Mouse (Mus musculus): Measurements from ENCODE around the gene Plaur.
A peak's percentile ranks its signal among the peaks of the same experiment; 100 is the strongest.

Gene Plaur

GRCm38 (mm10) chr7:24446697-24447340 is 15.5 kb upstream of the Plaur start:
- no peak for DNase-seq

DNA sequence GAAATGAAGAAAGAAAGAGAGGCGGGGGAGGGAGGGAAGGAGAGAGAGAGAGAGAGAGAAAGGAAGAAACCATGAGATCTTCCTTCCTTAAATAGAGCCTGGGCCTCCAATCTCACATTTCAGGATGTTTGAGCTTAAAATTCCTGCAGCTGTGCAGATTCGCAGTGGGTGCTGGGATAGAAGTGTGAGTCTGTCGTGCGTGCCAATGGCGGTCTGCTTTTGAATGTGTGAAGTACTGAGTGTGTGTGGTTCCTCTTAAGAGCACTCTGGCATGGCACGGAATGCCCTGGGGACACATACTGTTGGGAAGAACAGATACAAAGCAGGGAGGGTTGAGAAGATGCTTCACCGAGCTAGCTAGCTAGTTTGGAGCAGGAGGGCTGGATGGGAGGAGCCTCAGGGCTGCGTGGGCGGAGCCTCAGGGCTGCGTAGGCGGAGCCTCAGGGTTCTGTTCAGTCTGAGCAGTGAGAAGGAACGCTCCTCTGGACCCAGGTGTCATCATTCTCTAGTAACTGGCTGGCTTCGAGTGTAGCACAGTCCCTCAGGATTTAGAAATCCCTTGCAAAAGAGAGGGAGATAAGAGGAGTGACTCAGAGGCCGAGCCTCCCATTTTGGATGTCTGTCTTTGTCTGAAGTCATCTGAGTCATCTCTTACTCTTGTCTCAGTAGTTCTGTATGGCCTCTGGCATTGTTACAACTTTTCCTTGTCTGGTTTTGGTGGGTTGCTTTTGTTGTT is 13.3 kb upstream of the Plaur start:
- DNase-seq, result no peak

DNA sequence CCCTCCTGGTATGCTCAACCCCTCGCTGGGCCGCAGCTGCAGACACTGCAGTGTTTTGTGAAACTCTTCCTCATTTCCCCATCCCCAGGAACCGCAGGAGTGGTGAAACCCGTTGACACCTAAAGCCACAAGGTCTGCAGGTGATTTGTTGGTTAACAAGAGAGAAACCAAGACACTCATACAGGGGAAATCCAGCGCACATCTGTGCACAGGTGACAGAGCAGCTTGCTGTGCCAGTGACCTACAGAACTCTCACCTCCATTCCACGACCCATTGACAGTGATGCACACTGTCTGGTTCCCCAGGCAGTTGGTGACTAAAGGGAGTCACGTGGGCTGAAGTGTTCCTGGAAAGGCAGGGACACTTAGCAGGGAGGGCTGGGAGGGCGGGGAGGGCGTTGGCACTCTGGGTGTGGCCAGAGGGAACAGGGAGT is 11.7 kb upstream of the Plaur start:
- peak; percentile 41 for DNase-seq

GRCm38 (mm10) chr7:24451855-24452311 is 10.4 kb upstream of the Plaur start, which contains the start of gene Irgc1:
TSS of gene Irgc1 (minus strand) at chr7:24452297.
- DNase-seq, result no peak

DNA sequence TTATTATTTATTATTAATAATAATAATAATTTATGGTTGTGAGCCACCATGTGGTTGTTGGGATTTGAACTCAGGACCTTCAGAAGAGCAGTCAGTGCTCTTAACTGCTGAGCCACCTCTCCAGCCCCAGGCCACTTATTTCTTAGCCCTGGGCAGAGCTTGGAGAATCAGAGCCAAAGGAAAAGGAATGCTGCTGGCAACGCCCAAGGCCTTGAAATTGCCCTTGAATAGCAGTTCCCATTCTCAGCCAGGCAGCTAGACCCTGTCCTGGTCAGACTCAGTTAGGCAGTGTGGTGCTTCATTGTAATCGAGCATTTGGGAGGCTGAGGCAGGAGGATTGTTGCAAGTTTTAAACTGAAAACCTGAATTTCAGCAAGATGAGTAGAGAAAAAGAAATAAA is 8.1 kb upstream of the Plaur start:
- no peak for DNase-seq

GRCm38 (mm10) chr7:24455726-24456125 is 6.6 kb upstream of the Plaur start:
- no peak for DNase-seq

DNA sequence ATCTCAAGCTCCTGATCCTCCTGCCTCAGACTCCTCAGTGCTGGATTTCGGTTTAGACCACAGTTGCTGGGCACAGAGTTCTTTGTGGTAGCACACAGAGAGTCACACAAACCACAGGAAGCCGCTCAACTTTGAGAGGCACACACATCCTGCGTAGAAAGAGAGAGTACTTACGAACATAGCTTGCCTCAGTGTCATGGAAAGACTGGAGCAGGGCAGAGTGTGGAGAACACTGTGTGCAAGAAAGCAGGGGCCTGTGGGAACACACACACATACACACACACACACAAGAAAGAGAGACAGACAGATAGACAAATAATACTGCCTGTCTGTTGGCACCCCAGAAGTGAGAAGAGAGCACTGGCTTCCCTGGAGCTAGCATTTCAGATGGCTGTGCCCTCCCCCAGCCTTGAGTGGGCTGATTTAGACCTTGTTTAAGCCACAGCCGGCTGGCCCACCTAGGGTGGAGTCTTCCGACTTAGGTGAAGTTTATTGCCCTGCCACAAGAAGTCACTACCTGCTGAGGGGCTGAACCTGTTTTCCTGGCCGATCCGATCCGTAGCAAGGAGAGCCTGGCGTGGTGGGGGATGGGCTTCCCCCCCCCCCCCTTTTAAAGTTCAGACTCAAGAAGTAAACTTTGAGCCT is 4.4 kb upstream of the Plaur start:
- peak; percentile 80 for DNase-seq

DNA sequence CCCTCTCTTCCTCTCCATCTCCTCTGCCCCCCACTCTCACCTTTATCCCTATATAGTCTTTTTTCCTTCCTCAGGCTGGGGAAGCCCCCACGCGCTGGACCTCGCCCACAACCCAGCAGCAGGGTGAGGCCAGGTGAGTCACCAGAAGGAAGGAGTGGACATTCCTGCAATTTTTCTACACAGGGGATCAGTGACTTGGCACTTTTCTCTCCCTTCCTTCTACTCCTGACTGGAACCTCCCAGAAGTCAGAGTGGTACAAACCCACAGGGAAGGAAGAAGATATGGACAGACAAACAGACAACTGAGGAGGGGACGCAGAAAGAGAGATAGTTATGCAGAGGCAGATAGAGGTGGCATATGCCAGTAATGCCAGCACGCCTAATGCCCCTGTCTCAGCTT is 2.8 kb upstream of the Plaur start:
- DNase-seq, result no peak

DNA sequence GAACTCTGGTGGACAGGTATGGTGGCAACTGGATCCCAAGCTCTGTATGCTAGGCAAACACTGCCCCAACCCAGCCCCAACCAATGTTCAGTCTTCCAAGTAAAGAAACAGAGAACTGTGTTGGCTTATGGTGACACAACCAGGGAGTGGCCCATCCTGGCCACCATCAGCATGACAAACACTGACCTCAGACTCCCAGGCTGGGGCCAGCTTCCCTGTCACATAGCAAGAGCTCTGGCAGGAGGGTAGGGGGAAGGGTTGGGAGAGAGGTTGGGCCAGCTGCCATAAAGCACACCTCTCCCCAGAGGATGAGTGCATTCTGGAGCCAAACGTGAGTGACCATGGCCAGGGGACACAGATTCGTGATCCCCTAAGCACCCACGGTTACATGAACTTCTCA is 2.4 kb upstream of the Plaur start:
- DNase-seq, result no peak

DNA sequence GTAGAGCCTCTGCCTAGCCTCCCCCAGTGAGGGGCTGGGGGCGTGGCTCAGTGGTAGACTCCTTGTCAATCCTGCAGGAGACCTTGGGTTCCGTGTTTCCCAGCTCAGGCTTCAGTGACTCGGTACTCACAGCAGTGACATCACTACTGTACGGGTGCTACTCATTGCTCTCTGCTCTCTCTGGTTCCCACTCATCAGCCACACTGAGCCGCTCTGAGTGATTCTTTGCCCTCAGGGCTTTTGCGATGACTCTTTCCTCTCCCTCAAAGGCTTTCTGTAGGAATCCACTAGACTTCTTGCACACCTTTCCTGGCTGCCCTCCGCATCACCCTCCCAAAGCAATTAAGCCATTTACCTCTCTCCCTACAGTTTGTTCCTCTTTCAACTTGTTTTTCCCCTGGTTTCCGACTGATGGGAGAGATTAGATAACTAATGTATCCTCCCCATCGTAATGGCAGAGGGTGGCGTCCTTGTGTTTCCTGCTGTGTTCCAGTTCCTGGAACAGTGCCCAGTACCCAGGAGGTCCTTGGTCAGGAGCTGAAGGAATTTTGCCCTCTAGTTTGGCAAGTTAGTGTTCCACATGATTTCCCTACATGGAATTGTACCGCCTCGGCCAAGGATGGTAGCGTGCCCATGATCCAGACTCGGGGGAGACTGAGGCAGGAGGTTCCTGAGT is 770 bp upstream of the Plaur start:
- no peak for DNase-seq

DNA sequence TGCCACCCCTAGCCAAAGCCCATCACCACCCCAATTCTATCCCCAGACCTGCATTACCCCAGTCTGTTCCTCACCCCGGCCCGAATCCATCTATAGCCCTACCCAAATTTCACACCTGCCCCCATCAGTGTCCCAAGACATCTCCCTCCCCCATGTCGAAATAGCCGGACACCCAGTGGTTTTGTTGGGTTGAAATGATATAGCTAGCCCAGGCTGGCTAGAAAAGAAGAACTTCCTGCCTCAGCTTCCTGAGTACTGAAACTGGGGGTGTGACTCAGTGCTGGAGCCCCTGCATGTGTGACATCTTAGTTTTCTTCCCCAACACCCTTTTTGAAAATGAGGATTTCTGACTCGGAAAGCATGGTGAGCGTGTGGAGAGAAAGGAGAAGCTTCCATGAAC is 4.6 kb downstream of the Plaur start:
- no peak for DNase-seq

- DNase-seq, result peak; percentile 55
These were observed 5.6 kb downstream of the Plaur start for GRCm38 (mm10) chr7:24467886-24468285.

GRCm38 (mm10) chr7:24469126-24469525 is 6.8 kb downstream of the Plaur start:
- peak; percentile 33 for DNase-seq

GRCm38 (mm10) chr7:24470356-24470755 is 8.1 kb downstream of the Plaur start:
- DNase-seq, result no peak

- no peak for DNase-seq
These were observed 10.2 kb downstream of the Plaur start for GRCm38 (mm10) chr7:24472442-24472841.

DNA sequence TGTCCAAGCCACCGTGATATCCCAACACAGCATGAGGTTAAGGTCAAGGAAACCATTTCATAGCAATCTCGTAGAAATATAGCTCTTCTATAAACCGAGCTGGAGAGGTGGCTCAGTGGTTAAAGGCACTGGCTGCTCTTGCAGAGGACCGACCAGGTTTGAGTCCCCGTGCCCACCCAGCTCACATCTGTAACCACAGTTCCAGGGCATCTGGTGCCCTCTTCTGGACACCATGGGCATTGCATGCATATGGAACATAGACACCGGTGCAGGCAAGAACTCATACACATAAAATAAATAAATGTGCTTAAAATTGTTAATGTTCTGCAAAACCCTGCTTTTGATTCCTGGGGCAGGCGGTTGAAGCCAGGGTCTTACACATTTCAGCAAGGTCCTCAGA is 10.7 kb downstream of the Plaur start:
- DNase-seq, result peak; percentile 53

GRCm38 (mm10) chr7:24473913-24474529 is 11.7 kb downstream of the Plaur start:
- peak; percentile 69 for DNase-seq

DNA sequence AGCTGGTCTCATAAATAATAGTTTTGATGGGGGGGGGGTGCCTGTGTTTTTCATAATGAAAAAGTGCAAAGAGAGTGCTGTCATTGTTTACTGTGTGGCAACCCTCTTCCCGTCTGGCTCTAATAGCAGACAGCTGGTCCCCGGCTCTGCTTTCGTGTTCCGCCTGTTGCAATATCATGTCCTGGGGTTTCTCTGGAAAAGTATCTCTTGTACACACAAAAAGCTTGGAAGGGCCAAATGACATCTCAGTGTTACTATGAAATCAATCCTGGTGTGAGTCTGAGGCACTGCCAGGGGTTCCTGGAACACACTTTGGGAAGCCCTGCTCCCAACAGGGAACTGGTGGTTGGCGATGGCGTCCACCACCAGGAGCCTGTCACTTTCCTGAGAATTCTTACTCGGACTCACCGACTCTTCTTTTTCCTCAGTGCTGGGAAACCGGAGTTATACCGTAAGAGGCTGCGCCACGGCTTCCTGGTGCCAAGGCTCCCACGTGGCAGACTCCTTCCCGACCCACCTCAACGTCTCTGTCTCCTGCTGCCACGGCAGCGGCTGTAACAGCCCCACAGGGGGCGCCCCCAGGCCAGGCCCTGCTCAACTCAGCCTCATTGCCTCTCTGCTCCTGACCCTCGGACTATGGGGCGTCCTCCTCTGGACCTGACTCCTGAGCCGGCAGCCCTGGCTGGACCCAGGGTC is 12.7 kb downstream of the Plaur start:
- no peak for DNase-seq

- DNase-seq, result no peak
These were observed 14.1 kb downstream of the Plaur start for GRCm38 (mm10) chr7:24476338-24476737.

- no peak for DNase-seq
These were observed 14.6 kb downstream of the Plaur start for GRCm38 (mm10) chr7:24476856-24477255.

DNA sequence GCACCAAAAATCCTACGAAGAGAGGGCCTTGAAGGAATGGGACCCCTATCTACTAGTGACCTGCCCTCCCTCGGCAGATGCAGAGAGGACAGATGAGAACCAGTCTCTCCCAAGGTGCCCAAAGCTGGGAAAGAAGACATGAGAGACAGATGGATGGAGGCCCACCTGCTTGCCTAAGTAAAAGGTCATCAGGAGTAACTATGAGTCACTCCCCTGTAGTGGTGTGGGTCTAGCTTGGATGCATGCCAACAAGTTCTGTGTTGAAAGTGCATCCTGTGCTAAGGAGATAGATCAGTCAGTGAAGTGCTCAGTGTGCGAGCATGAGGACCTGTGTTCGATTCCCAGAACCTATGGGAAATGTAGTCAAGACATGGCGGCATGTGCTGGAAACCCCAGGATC is 16.6 kb downstream of the Plaur start:
- no peak for DNase-seq

DNA sequence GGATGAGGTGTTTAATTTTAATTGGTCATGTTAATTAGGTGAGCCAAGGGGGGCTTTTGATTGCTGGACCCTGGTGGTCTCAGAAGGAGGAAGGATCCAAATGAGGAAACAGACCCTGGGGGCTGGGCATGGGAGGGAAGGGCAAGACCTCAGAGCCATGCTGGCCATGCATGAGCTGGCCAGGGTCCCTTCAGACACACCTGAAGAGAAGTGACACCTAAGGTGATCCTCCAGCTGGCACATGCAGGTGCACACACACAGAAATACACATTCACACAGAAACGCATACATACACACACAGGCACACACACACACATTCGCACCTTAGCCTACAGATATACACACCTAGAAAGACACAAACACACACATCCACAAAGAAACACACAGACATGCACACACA is 17.4 kb downstream of the Plaur start:
- no peak for DNase-seq

Measured in thymus, postnatal 14 days (tissue).